Mouse (Mus musculus) cerebellum, adult 2 months (tissue): ENCODE results near the gene Cemip. TPM values are rescaled to one million over a fixed set of nuclear protein-coding genes. Genes with fewer than 3 reads are reported as not detected.

Experiments
- DNase-seq, 2 experiments: peaks; one replicate each; pipeline ENCODE4 v3.0.0; 2021
- H3K27ac ChIP-seq: fragments of 200-500 bp; 2 replicates; pipeline ENCODE4 v1.5.1; 2012; ENCODE audit warnings: low read length, control low read depth, inconsistent platforms; ENCODE audit not compliant: insufficient read depth
- H3K27me3 ChIP-seq: fragments of 200-500 bp; 2 replicates; pipeline ENCODE4 v1.6.1; 2012; ENCODE audit warnings: inconsistent platforms, mild to moderate bottlenecking, low read length, moderate library complexity; ENCODE audit not compliant: control insufficient read depth, insufficient read depth
- H3K4me1 ChIP-seq: fragments of 200-500 bp; 2 replicates; pipeline ENCODE4 v1.6.1; 2011; ENCODE audit warnings: low read length; ENCODE audit not compliant: control insufficient read depth, insufficient read depth
- H3K4me3 ChIP-seq: fragments of 200-500 bp; replicated peaks from 2 replicates; pipeline ENCODE3; 2011; ENCODE audit warnings: mild to moderate bottlenecking, low read depth, low read length, control low read depth; ENCODE audit not compliant: insufficient read depth
- CTCF ChIP-seq: fragments of 200-500 bp; IDR thresholded peaks from 2 replicates; pipeline ENCODE4 v1.5.1; 2011; ENCODE audit warnings: low read depth, mild to moderate bottlenecking, control low read depth, low read length, moderate library complexity, borderline replicate concordance; ENCODE audit not compliant: insufficient read depth
- POLR2A ChIP-seq: fragments of 200-500 bp; IDR thresholded peaks from 2 replicates; pipeline ENCODE4 v1.6.1; 2011; ENCODE audit warnings: low read length, control low read depth, borderline replicate concordance; ENCODE audit not compliant: insufficient read depth
- WGBS: fragments of 180-500 bp; shearing (Covaris S2); methylation state at CpG from one replicate; pipeline ENCODE4 v1.1.7; 2018; 5-methylcytosine and 5-hydroxymethylcytosine counted together
- polyA plus RNA-seq: library from polyadenylated mRNA; depleted of rRNA; stranded (reverse); fragments of >200 nt; gene quantifications from 2 replicates; pipeline ENCODE4 v1.2.3, GENCODE M21; 2012

The Cemip gene
- polyA plus RNA-seq, 1 experiment = 5.4 TPM

DNA sequence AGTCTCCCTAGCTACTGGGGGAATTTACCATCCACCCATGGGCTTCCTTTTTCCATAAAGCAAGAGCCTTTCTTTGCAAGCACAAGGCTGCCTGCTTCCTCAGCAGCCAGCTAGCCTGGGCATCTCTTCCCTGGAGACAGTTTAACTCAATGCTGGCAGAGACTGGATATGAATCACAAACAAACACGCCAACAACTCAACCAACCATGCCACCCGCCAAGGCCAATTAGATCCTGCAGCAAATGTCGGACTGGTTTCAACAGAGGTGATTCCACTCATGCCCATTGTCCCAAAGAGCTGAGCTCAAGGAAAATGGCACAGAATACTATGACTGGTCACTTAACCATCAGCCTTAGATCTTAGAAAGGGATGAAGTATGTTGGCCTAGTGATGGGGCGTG, 97.0 kb downstream of the Cemip start:
- no peaks in the 10 kb centered on the region for H3K27me3 ChIP-seq
- no peak overlapping the region for H3K27ac ChIP-seq
- DNase-seq = peak in 1 of 2 experiments; percentile 38
- TF ChIP-seq POLR2A (no peak), CTCF (no peak)
- H3K4me3 ChIP-seq = no peak overlapping the region
- WGBS = 70% methylated on average over 4 of the region's 4 CpGs
- 0 out of 2 replicates have a peak, but pooled peaks cover 3% of the 10 kb centered on the region for H3K4me1 ChIP-seq

DNA sequence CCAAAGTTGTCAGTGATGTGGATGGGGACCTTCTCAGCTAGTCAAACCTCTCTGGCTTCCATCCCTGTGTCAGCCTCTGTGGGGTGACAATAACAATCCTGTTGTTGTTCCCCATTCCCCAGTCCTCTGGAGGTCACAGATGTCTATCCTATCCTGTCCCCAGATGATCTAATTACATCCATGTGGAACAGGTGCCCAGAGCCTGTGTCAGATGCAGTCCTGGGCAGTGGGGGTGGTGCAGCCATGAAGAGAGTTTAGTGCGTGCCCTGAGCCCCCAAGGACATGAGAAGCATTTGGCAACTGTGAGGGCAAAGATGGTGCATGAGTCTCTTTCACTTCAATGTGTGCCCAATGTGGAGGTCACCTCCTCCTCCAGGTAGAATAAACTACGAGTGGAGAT, 100.6 kb downstream of the Cemip start:
- 87% methylated on average over 2 of the region's 2 CpGs for WGBS
- H3K27me3 ChIP-seq = no peaks in the 10 kb centered on the region
- no peak overlapping the region for H3K4me3 ChIP-seq
- TF ChIP-seq CTCF = no peak
- TF ChIP-seq POLR2A = no peak
- H3K4me1 ChIP-seq = no peaks in the 10 kb centered on the region
- no peak for DNase-seq
- no peak overlapping the region for H3K27ac ChIP-seq

DNA sequence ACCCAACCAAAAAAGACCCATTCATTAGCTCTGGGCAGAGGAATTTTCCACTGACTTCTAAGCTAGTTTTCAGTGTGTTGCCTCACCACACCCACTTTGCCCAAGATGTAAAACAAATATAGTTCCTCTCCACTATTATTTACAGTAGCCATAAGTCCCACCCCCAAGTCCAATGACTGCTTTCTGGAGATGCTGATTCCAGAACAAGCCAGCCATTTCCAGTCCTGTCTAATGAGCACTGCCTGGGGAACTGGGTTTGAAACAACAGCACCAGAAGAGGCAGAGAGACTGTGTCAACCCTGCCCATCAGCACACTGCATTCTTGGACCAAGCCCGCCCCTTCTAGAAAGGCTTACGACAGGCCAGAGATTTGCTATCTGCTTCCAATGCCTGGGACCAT, 103.7 kb downstream of the Cemip start:
- Histone ChIP-seq H3K4me1 (no peaks in the 10 kb centered on the region), H3K4me3 (no peak overlapping the region), H3K27me3 (no peaks in the 10 kb centered on the region), H3K27ac (no peak overlapping the region)
- TF ChIP-seq POLR2A (no peak), CTCF (no peak)
- no peak for DNase-seq
- WGBS = 88% methylated on average over 2 of the region's 2 CpGs

DNA sequence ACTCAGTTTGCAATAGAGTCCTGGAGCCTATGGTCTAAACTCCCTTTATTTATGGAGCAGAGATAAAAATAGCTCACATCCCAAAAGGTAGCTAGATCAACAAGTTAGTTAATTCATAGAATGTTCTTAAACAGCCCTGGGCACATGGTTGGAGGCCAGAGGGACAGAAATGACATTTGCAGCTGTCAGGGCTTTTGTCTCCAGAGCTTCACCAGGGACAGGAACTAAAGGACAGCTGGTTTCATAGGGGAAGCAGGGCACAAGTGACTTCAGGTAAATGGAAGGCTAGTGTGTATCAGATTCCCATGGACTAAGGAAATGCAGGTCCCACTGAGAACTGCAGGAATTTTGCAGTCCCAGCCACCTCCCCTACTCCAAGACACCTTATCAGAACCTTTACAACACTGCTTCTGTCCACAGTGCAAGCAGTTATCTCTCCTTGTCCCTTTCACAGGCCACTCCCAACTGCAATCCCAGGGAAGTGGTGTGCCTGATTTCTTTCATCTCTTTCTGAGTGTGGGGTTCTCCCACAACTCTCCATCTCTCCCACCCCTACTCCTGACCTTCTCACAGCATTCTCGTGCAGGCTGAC, 107.3 kb downstream of the Cemip start:
- H3K4me1 ChIP-seq = peaks cover under 1% of the 10 kb centered on the region; the same call in 1 of the 2 replicates
- no peaks in the 10 kb centered on the region for H3K27me3 ChIP-seq
- no peak overlapping the region for H3K27ac ChIP-seq
- WGBS = 76% methylated on average over 1 of the region's 1 CpGs
- TF ChIP-seq POLR2A (no peak), CTCF (no peak)
- no peak for DNase-seq
- no peak overlapping the region for H3K4me3 ChIP-seq

DNA sequence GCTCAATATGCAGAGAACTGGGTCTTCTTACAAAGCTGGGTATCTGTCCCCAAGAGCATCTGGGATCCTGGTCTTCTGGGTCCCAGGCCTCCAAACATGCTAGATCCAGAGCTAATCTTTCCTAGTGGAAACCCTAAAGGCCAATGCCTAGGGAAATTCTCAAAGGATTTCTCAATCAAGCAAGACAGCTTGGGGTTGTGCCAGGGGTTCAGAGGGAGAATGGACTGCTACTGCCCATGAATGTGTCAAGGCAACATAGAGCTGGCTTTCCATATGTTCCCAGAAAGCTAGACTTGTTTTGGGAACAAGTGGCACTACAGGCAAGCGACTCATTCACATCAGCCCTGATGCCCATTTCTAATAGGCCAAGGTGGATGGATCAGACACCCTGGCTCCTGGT, 107.9 kb downstream of the Cemip start:
- peaks cover 6% of the 10 kb centered on the region for H3K4me1 ChIP-seq
- no peak for TF ChIP-seq POLR2A
- TF ChIP-seq CTCF = no peak
- no peak overlapping the region for H3K4me3 ChIP-seq
- no peak overlapping the region for H3K27ac ChIP-seq
- no peak for DNase-seq
- no peaks in the 10 kb centered on the region for H3K27me3 ChIP-seq
- WGBS = 96% methylated on average over 1 of the region's 1 CpGs

DNA sequence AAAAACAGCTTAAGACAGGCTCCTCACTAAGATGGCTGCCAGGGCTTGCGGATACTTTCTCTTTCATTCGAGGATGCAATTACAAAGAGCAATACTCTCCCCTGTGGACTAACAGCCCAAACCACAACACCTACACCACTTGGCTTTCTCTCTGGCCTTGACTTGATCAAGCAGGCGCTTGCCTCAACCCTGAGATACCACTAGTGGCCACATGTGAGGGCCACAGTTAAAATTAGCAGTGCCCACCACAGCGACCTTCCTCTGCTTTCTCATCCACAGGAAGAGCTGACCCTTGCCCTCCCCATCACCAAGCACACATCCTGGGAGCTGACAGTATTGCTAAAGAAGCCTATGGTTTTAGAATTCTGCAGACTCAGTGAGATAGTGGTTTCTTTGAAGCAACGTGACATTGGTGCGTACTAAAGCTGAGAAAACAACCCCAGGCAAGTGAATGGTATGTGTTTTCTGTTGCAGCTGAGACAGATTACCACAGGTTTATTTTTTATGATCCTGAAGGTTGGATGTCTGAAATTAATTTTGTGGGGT, 109.8 kb downstream of the Cemip start:
- WGBS = 83% methylated on average over 6 of the region's 6 CpGs
- TF ChIP-seq POLR2A (no peak), CTCF (no peak)
- H3K4me3 ChIP-seq = no peak overlapping the region
- no peaks in the 10 kb centered on the region for H3K27me3 ChIP-seq
- DNase-seq = no peak
- H3K4me1 ChIP-seq = peaks cover 12% of the 10 kb centered on the region
- no peak overlapping the region for H3K27ac ChIP-seq

DNA sequence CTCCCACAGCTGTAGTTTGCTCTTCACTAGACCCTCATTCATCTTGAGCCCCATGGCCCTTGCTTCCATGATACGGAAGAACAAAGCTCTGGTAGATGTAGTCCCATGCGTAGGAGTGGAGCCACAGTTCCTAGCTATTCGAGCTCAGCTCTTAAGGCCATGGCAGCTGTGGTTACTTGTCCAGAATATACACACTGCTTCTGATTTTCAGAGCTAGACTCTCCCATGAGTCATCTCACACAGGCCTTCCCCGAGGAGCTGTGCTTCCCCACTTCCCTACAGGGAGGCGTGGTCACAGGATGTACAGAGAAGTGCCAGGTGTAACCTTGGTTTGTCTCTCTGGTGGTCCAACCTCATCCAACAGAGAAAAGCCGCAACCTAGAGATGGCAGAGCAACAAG, 111.0 kb downstream of the Cemip start:
- WGBS = 89% methylated on average over 6 of the region's 6 CpGs
- Histone ChIP-seq H3K4me1 (peaks cover 12% of the 10 kb centered on the region), H3K4me3 (no peak overlapping the region), H3K27me3 (no peaks in the 10 kb centered on the region), H3K27ac (no peak overlapping the region)
- no peak for DNase-seq
- no peak for TF ChIP-seq POLR2A
- no peak for TF ChIP-seq CTCF

DNA sequence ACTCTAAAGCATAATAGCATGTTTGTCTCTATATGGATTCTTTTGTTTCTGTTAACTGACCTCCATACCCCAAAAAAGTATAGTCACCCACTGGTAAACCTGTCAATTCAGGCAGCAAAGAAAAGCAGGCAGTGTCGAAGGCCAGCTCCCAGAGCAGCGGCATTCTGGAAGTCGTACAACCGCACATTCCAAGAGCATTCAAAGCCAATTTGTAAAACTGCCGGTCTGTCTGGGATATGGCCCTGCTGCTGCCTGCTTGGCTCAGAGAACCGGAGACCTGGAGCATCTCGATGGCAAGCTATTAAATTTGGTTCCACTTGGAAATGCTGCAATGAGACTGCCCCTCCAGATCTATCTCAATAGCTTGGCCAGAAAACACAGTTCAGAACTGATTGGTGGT, 113.8 kb downstream of the Cemip start:
- WGBS = 22% methylated on average over 7 of the region's 7 CpGs
- TF ChIP-seq CTCF (no peak), POLR2A (no peak)
- Histone ChIP-seq H3K4me3 (no peak overlapping the region), H3K27me3 (no peaks in the 10 kb centered on the region), H3K4me1 (peaks cover 12% of the 10 kb centered on the region), H3K27ac (no peak overlapping the region)
- DNase-seq = peak in 1 of 2 experiments; percentile 51
